Mouse (Mus musculus) heart, adult 2 months (tissue): ENCODE measurements around the gene Gm14137.

Experiments used
- CTCF ChIP-seq: fragments of 200-600 bp; IDR thresholded peaks from 2 replicates; pipeline ENCODE4 v1.8.1; 2022; ENCODE audit warnings: antibody characterized with exemption, mild to moderate bottlenecking, moderate library complexity
- EP300 ChIP-seq: fragments of 200-500 bp; IDR thresholded peaks from 2 replicates; pipeline ENCODE4 v1.6.1; 2011; ENCODE audit warnings: low read depth, low read length, control low read depth; ENCODE audit not compliant: insufficient read depth
- POLR2A ChIP-seq: fragments of 200-500 bp; IDR thresholded peaks from 2 replicates; pipeline ENCODE4 v1.6.1; 2011; ENCODE audit warnings: mild to moderate bottlenecking, low read depth, low read length, control low read depth; ENCODE audit not compliant: insufficient read depth

- TF ChIP-seq CTCF (no peak), EP300 (no peak), POLR2A (no peak)
Observed at GRCm38 (mm10) chr2:119163135-119163534, 11.2 kb upstream of the Gm14137 start.
